In the genomic region with DNA sequence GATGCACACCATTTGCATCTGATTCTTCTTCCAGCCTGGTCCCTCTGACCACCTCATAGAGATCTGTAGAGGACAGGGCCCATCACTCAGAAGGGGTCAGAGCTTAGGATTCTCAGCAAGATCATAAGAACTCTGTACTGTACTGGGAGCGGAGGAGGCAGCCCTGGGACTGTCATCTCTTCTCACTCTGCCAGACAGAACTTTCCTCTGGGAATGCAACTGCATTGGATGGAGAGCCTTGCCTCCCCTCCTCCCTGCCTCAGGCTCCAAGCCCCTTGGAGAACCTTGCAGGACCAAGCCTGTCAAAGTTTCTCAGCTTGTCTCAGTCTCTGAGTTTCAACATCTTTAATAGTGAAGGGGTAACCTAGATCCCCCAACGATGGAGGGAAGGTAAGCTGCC, we compare ENCODE assay signal across 8 mouse cellular contexts. TPM values are rescaled to one million over a fixed set of nuclear protein-coding genes. Genes with fewer than 3 reads are reported as not detected.
A peak's percentile ranks its signal among the peaks of the same experiment; 100 is the strongest.
DNase-seq lines count a peak whose midpoint lies in the region; ATAC-seq and TF ChIP-seq lines count a peak whose summit lies in the region.

No protein-coding gene starts in this region.

- no peaks in the 10 kb centered on the region for H3K36me3 ChIP-seq in liver, postnatal 0 days (replicated peaks; ENCODE audit: insufficient read depth, low read length)
- H3K36me3 ChIP-seq in liver, embryonic 12.5 days: no peaks in the 10 kb centered on the region
- no peaks in the 10 kb centered on the region for H3K36me3 ChIP-seq in intestine, postnatal 0 days (ENCODE audit: control insufficient read depth, insufficient read depth)

- no peak overlapping the region for H3K27ac ChIP-seq in liver, postnatal 0 days (ENCODE audit: low read depth)
- H3K27ac ChIP-seq in liver, embryonic 12.5 days: no peak overlapping the region
- no peak overlapping the region for H3K27ac ChIP-seq in intestine, postnatal 0 days (ENCODE audit: low read depth, low read length)
- H3K27ac ChIP-seq in olfactory bulb, adult 2 months (ENCODE audit: insufficient read depth, low read depth, low read length): 0 out of 2 replicates have a peak overlapping the region, but pooled peaks have one; percentile 7

- H3K4me3 ChIP-seq in liver, postnatal 0 days (ENCODE audit: low read depth, low read length): peak overlapping the region; percentile 8; the same call in 1 of the 2 replicates
- no peak overlapping the region for H3K4me3 ChIP-seq in liver, embryonic 12.5 days
- no peak overlapping the region for H3K4me3 ChIP-seq in intestine, postnatal 0 days (ENCODE audit: low read depth, low read length)
- peak overlapping the region; percentile 50 for H3K4me3 ChIP-seq in olfactory bulb, adult 2 months (ENCODE audit: insufficient read depth, low read depth, low read length)

- H3K4me2 ChIP-seq in liver, postnatal 0 days (ENCODE audit: low read depth, low read length): no peak overlapping the region
- H3K4me2 ChIP-seq in liver, embryonic 12.5 days: no peak overlapping the region
- H3K4me2 ChIP-seq in intestine, postnatal 0 days (replicated peaks; ENCODE audit: low read depth): 0 out of 2 replicates have a peak overlapping the region, but pooled peaks have one; percentile 59

- no peak for ATAC-seq in liver, postnatal 0 days
- ATAC-seq in liver, embryonic 12.5 days: no peak
- no peak for ATAC-seq in intestine, postnatal 0 days

- peak; percentile 9 for DNase-seq in embryo, embryonic 9.5 days (ENCODE audit: extremely low spot score)
- DNase-seq in embryo, embryonic 10.5 days (ENCODE audit: low spot score): no peak
- no peak for DNase-seq in liver, postnatal 0 days
- DNase-seq in thymus, postnatal 25 days: no peak
- DNase-seq in gastrocnemius, adult 8-10 months (ENCODE audit: low spot score in 2 of 2): no peak

- no peak overlapping the region for H3K9ac ChIP-seq in liver, postnatal 0 days (replicated peaks)
- H3K9ac ChIP-seq in liver, embryonic 12.5 days: no peak overlapping the region
- H3K9ac ChIP-seq in intestine, postnatal 0 days (ENCODE audit: low read depth, low read length): no peak overlapping the region

- WGBS in liver, postnatal 0 days (ENCODE audit: insufficient replicate concordance): 47% methylated on average over 2 of the region's 2 CpGs
- WGBS in liver, embryonic 12.5 days (ENCODE audit: insufficient replicate concordance): 35% methylated on average over 2 of the region's 2 CpGs
- 47% methylated on average over 2 of the region's 2 CpGs for WGBS in intestine, postnatal 0 days
- 43% methylated on average over 2 of the region's 2 CpGs for WGBS in olfactory bulb, adult 2 months

- H3K9me3 ChIP-seq in liver, postnatal 0 days (ENCODE audit: low read length): no peaks in the 10 kb centered on the region
- H3K9me3 ChIP-seq in liver, embryonic 12.5 days (replicated peaks): no peaks in the 10 kb centered on the region
- H3K9me3 ChIP-seq in intestine, postnatal 0 days (ENCODE audit: control insufficient read depth): no peaks in the 10 kb centered on the region

- no peaks in the 10 kb centered on the region for H3K4me1 ChIP-seq in liver, postnatal 0 days (ENCODE audit: insufficient read depth)
- H3K4me1 ChIP-seq in liver, embryonic 12.5 days: no peaks in the 10 kb centered on the region
- no peaks in the 10 kb centered on the region for H3K4me1 ChIP-seq in intestine, postnatal 0 days (replicated peaks; ENCODE audit: control insufficient read depth, insufficient read depth, low read length)
- peaks cover 3% of the 10 kb centered on the region; the same call in 1 of the 2 replicates for H3K4me1 ChIP-seq in olfactory bulb, adult 2 months (ENCODE audit: control insufficient read depth, insufficient read depth, low read length)

- no peak for TF ChIP-seq CTCF in liver, postnatal 0 days (IDR thresholded peaks at IDR 0.05; ENCODE audit: low read depth)
- no peak for TF ChIP-seq CTCF in intestine, postnatal 0 days (IDR thresholded peaks at IDR 0.05; ENCODE audit: low read depth)
- no peak for TF ChIP-seq CTCF in olfactory bulb, adult 2 months (IDR thresholded peaks at IDR 0.05; ENCODE audit: insufficient read depth, low read depth, low read length)

- TF ChIP-seq EP300 in liver, postnatal 0 days (IDR thresholded peaks at IDR 0.05; ENCODE audit: low read depth): no peak

- peaks cover 10% of the 10 kb centered on the region; the same call in 1 of the 2 replicates for H3K27me3 ChIP-seq in liver, postnatal 0 days (ENCODE audit: insufficient read depth, low read length)
- peaks cover 26% of the 10 kb centered on the region for H3K27me3 ChIP-seq in liver, embryonic 12.5 days (replicated peaks)
- H3K27me3 ChIP-seq in intestine, postnatal 0 days (replicated peaks; ENCODE audit: control insufficient read depth, insufficient read depth, low read length): peaks cover 16% of the 10 kb centered on the region; the same call in 1 of the 2 replicates

- no peak for TF ChIP-seq POLR2A in olfactory bulb, adult 2 months (IDR thresholded peaks at IDR 0.05; ENCODE audit: insufficient read depth, low read depth, low read length)

RNA-seq across cellular contexts. Expression of a gene that starts 1.4 kb away (rescaled TPM):
- 0.65 and 1.00 TPM in 2 replicates for polyA plus RNA-seq in liver, postnatal 0 days (2015; fragmentation: Nextera tagmentation; extraction: Ambion mirVana)
- polyA plus RNA-seq in liver, embryonic 12.5 days (2016; fragmentation: Nextera tagmentation; extraction: Ambion mirVana): 1.7 and 2.2 TPM in 2 replicates
- 1.1 and 2.0 TPM in 2 replicates for polyA plus RNA-seq in intestine, postnatal 0 days (2015; fragmentation: Nextera tagmentation; extraction: Ambion mirVana)
- polyA plus RNA-seq in olfactory bulb, adult 2 months (2012; ENCODE audit: insufficient read depth, insufficient read length, low replicate concordance, missing spikeins): not detected in 2 replicates
- total RNA-seq in gastrocnemius, adult 8-10 months (2022): under 1 TPM; 0.46 to 0.92 (median 0.72) TPM

Comparison
In these comparisons a context has a peak if more than half of its experiments do, and no peak if none do; other contexts are left out.
1. H3K4me3 ChIP-seq: peak in liver, postnatal 0 days (single experiment) and olfactory bulb, adult 2 months (single experiment); none in liver, embryonic 12.5 days (single experiment) and intestine, postnatal 0 days (single experiment).